Mouse (Mus musculus): ENCODE results near the gene Gm45234. TPM values are rescaled to one million over a fixed set of nuclear protein-coding genes. Genes with fewer than 3 reads are reported as not detected.

The Gm45234 gene
- polyA plus RNA-seq, 1 experiment from 2014 or later, result not detected

DNA sequence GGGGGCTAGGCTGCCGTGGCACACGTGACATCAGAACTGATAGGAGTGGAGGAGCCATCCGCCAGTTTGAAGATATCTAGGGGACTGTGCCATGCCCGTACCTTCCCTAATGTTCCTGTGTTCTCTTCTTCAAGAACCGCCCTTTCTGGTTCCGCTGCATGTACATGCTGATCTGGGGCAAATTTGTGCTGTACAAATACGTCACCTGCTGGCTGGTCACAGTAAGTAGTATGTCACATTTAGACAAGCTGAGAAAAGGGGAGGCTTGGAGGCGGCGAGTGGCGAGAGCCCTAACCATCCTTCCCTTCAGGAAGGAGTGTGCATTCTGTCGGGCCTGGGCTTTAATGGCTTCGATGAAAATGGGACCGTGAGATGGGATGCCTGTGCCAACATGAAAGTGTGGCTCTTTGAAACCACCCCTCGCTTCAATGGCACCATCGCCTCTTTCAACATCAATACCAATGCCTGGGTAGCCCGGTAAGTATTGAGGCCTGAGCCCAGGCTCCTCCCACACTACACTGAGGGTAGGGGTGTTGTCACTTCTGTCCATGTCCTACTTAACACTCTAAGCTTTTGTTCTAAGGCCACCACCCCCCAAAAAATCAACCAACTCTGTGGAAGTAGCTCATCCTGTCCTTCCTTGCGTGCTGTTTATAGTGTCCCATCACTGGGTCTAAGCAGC, 53.6 kb downstream of the Gm45234 start:
- DNase-seq (ENCODE audit: low spot score), result no peak
- 92% methylated on average over 17 of the region's 17 CpGs for WGBS
- H3K4me3 ChIP-seq (ENCODE audit: low read depth, low read length), result no peak overlapping the region
- no peaks in the 10 kb centered on the region for H3K27me3 ChIP-seq (replicated peaks; ENCODE audit: control insufficient read depth, insufficient read depth, low read length)
- no peak overlapping the region for H3K27ac ChIP-seq (replicated peaks; ENCODE audit: low read depth, low read length)
- H3K36me3 ChIP-seq (ENCODE audit: control insufficient read depth, insufficient read depth, low read length), result peaks cover 78% of the 10 kb centered on the region
- no peak overlapping the region for H3K9ac ChIP-seq (ENCODE audit: low read depth, low read length)
- no peak overlapping the region for H3K4me2 ChIP-seq (ENCODE audit: low read depth, low read length)
- ATAC-seq (ENCODE audit: low read depth), result no peak
- no peaks in the 10 kb centered on the region for H3K9me3 ChIP-seq (ENCODE audit: control insufficient read depth, low read length)
- no peaks in the 10 kb centered on the region for H3K4me1 ChIP-seq (ENCODE audit: control insufficient read depth, insufficient read depth, low read length)

DNA sequence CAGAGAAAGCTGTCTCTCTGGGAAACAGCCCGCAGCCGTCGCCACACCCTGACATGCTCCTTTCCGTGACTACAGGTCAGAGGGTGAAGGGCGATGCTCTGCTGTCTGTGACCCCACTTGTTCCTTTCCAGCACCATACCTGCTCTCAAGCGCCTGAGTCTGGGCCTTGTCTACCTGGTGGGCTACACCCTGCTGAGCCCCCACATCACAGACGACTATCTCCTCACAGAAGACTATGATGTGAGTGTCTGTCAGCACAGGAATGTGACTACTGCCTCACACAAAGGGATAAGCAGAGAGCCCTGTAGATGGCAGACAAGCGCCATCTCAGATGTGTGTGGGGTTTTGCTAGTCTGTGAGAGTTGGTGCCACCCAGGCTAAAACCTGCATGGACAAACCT, 54.5 kb downstream of the Gm45234 start:
- DNase-seq (ENCODE audit: low spot score), result no peak
- no peak overlapping the region for H3K27ac ChIP-seq (replicated peaks; ENCODE audit: low read depth, low read length)
- no peak for ATAC-seq (ENCODE audit: low read depth)
- H3K9ac ChIP-seq (ENCODE audit: low read depth, low read length), result no peak overlapping the region
- no peaks in the 10 kb centered on the region for H3K27me3 ChIP-seq (replicated peaks; ENCODE audit: control insufficient read depth, insufficient read depth, low read length)
- 70% methylated on average over 8 of the region's 8 CpGs for WGBS
- H3K4me1 ChIP-seq (ENCODE audit: control insufficient read depth, insufficient read depth, low read length), result no peaks in the 10 kb centered on the region
- H3K4me3 ChIP-seq (ENCODE audit: low read depth, low read length), result no peak overlapping the region
- no peak overlapping the region for H3K4me2 ChIP-seq (ENCODE audit: low read depth, low read length)
- H3K9me3 ChIP-seq (ENCODE audit: control insufficient read depth, low read length), result no peaks in the 10 kb centered on the region
- H3K36me3 ChIP-seq (ENCODE audit: control insufficient read depth, insufficient read depth, low read length), result peaks cover 74% of the 10 kb centered on the region

DNA sequence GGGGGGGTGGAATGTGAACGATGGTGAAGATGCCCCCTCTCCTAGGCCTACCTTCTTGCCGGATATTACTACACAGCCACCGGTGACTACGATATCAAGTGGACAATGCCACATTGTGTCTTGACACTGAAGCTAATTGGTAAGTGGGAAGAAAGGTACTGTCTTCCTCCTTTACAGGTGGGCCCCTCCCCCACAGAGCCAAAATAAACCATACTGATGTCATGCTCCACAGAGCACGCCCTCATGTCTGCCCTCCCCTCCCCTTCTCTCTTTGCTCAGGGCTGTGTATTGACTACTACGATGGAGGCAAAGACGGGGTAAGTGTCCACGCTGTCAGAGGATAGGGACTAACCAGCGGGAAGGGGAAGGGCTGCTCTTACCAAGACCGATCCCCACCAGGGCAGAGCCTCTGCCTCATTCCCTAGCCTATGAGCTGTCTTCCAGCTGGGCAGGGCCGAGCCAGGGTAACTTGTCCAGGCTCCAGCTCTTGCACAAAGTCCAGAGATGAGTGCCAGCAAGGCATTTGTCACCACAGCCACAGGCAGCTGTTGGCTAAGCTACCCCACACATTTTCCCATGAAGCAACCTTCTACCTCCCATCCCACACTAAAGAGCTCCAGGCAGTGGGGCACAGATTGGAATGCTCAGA, 55.7 kb downstream of the Gm45234 start:
- ATAC-seq (ENCODE audit: low read depth) (peak; percentile 53), DNase-seq (ENCODE audit: low spot score) (peak; percentile 61)
- H3K36me3 ChIP-seq (ENCODE audit: control insufficient read depth, insufficient read depth, low read length), result peaks cover 64% of the 10 kb centered on the region
- no peak overlapping the region for H3K4me3 ChIP-seq (ENCODE audit: low read depth, low read length)
- no peak overlapping the region for H3K4me2 ChIP-seq (ENCODE audit: low read depth, low read length)
- H3K9me3 ChIP-seq (ENCODE audit: control insufficient read depth, low read length), result no peaks in the 10 kb centered on the region
- H3K4me1 ChIP-seq (ENCODE audit: control insufficient read depth, insufficient read depth, low read length), result no peaks in the 10 kb centered on the region
- H3K27me3 ChIP-seq (replicated peaks; ENCODE audit: control insufficient read depth, insufficient read depth, low read length), result no peaks in the 10 kb centered on the region
- H3K9ac ChIP-seq (ENCODE audit: low read depth, low read length), result no peak overlapping the region
- 71% methylated on average over 11 of the region's 11 CpGs for WGBS
- no peak overlapping the region for H3K27ac ChIP-seq (replicated peaks; ENCODE audit: low read depth, low read length)

DNA sequence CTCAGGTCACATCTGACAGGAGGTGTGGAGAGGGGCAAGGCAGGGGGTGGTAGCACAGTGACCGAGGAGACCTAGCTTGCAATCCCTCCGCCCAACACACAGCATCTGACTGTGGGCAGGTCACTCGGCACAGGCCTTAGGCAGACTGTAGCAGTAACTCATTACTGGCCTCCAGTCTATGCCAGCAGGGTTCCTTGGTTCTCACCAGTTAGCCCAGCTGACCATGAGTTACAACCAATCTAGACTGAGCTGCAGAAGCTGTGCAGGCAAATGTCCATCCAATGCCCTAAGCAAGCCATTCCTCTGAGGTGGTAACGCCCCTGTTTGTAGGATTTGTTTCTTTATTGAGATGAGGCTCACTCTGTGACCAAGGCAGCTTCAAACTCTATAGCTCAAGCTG, 56.5 kb downstream of the Gm45234 start:
- Histone ChIP-seq H3K27me3 (replicated peaks; ENCODE audit: control insufficient read depth, insufficient read depth, low read length) (no peaks in the 10 kb centered on the region), H3K4me3 (ENCODE audit: low read depth, low read length) (no peak overlapping the region), H3K4me1 (ENCODE audit: control insufficient read depth, insufficient read depth, low read length) (peaks cover 2% of the 10 kb centered on the region; the same call in 1 of the 2 replicates), H3K27ac (replicated peaks; ENCODE audit: low read depth, low read length) (no peak overlapping the region), H3K9me3 (ENCODE audit: control insufficient read depth, low read length) (no peaks in the 10 kb centered on the region), H3K4me2 (ENCODE audit: low read depth, low read length) (no peak overlapping the region), H3K36me3 (ENCODE audit: control insufficient read depth, insufficient read depth, low read length) (peaks cover 56% of the 10 kb centered on the region), H3K9ac (ENCODE audit: low read depth, low read length) (no peak overlapping the region)
- 68% methylated on average over 4 of the region's 4 CpGs for WGBS
- DNase-seq (ENCODE audit: low spot score) (no peak), ATAC-seq (ENCODE audit: low read depth) (no peak)

DNA sequence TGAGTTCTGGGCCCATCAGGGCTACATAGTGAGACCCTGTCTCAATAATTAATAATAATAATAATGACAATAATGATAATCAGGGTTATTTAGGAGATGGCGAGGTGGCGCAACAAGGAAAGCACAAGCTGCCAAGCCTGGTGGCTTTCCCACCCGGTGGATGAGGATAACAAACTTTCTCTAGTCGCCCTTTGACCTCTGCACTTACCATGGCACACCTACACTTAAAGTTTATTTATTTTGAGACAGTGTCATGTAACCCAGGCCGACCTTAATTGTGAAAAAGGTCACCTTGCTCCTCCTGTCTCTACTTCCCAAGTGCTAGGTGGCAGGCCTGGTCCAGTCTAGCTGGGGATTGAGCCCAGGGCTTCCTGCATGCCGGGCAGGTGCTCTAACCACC, 57.1 kb downstream of the Gm45234 start:
- H3K9me3 ChIP-seq (ENCODE audit: control insufficient read depth, low read length), result no peaks in the 10 kb centered on the region
- no peak overlapping the region for H3K9ac ChIP-seq (ENCODE audit: low read depth, low read length)
- no peak overlapping the region for H3K4me2 ChIP-seq (ENCODE audit: low read depth, low read length)
- 79% methylated on average over 6 of the region's 6 CpGs for WGBS
- DNase-seq (ENCODE audit: low spot score), result no peak
- no peak overlapping the region for H3K4me3 ChIP-seq (ENCODE audit: low read depth, low read length)
- no peaks in the 10 kb centered on the region for H3K27me3 ChIP-seq (replicated peaks; ENCODE audit: control insufficient read depth, insufficient read depth, low read length)
- H3K4me1 ChIP-seq (ENCODE audit: control insufficient read depth, insufficient read depth, low read length), result peaks cover 6% of the 10 kb centered on the region; the same call in 1 of the 2 replicates
- H3K36me3 ChIP-seq (ENCODE audit: control insufficient read depth, insufficient read depth, low read length), result peaks cover 50% of the 10 kb centered on the region
- ATAC-seq (ENCODE audit: low read depth), result no peak
- no peak overlapping the region for H3K27ac ChIP-seq (replicated peaks; ENCODE audit: low read depth, low read length)

DNA sequence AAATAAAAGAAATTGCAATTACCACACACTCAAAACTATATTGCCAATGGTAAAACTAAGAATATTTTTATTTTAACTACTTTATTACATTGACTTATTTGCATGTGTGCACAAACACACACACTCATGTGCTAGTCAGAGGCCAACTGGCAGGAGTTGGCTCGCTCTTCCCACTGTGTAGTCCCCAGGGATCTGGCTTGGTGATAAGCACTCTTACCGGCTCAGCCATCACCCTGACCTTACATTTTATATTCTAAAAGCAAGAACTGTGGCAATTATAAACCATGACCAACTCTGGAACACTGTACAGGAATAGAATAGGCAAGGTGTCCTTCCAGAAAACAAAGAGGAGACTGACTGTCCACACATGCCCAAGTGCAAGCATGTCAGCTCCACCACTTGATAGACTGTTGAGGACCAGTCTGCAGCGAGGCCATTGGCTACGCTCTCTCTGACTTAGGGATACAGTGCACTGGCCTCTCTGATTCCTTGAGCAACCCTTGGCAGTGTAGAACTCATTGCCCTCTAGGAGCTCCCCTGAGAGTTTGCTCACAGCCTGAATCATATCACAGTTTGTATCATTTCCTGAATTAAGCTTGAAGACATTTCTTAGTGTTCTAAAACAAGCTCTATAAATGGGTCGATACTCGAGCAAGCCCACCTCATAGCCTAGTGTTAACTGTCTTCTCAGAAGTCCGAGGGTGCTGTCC, 59.2 kb downstream of the Gm45234 start:
- no peak overlapping the region for H3K9ac ChIP-seq (ENCODE audit: low read depth, low read length)
- 88% methylated on average over 7 of the region's 7 CpGs for WGBS
- H3K27ac ChIP-seq (replicated peaks; ENCODE audit: low read depth, low read length), result no peak overlapping the region
- peaks cover 29% of the 10 kb centered on the region; the same call in 1 of the 2 replicates for H3K36me3 ChIP-seq (ENCODE audit: control insufficient read depth, insufficient read depth, low read length)
- DNase-seq (ENCODE audit: low spot score) (no peak), ATAC-seq (ENCODE audit: low read depth) (no peak)
- no peak overlapping the region for H3K4me3 ChIP-seq (ENCODE audit: low read depth, low read length)
- peaks cover 6% of the 10 kb centered on the region; the same call in 1 of the 2 replicates for H3K4me1 ChIP-seq (ENCODE audit: control insufficient read depth, insufficient read depth, low read length)
- H3K27me3 ChIP-seq (replicated peaks; ENCODE audit: control insufficient read depth, insufficient read depth, low read length), result no peaks in the 10 kb centered on the region
- no peaks in the 10 kb centered on the region for H3K9me3 ChIP-seq (ENCODE audit: control insufficient read depth, low read length)
- H3K4me2 ChIP-seq (ENCODE audit: low read depth, low read length), result no peak overlapping the region

DNA sequence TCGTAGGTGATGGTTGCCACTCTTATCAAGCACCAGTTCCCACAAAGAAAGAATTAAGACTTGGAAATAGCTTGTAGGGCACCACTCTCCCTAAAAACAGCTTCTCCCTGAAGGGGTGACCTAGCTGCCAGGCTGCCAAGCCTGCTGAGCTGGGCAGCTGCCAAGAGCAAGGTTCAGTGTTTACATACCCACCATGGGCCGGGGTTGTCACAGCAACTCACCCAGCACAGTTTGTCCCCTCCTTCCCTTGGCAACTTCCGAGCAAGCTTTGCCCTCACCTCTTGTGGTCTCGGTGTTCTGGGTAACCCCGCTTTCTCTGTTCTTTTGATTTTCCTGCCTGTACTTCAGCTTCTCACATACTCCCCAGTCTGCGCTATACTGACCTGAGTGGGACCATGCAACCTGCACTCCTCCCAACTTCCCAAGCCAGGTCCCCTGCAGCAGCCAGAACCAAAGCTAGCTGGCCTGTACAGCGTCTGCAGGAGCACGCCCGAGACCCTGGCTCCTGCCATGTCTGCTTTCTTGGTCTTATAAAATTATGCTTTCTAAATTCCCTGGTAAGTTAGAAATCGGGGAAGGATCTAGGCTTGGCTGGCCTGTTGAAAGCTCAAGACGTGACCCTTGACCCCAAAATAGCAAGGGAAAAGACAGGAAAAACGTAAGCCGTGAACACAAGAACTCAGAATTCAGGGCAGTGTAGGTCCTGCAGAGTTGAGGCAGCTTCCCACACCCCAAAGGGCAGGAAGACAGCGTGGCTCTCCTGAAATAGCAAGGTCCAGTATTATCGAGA, 61.5 kb downstream of the Gm45234 start:
- peak; percentile 68 for DNase-seq (ENCODE audit: low spot score)
- WGBS, result 62% methylated on average over 15 of the region's 15 CpGs
- no peak overlapping the region for H3K4me2 ChIP-seq (ENCODE audit: low read depth, low read length)
- H3K27ac ChIP-seq (replicated peaks; ENCODE audit: low read depth, low read length), result no peak overlapping the region
- H3K9ac ChIP-seq (ENCODE audit: low read depth, low read length), result no peak overlapping the region
- no peak overlapping the region for H3K4me3 ChIP-seq (ENCODE audit: low read depth, low read length)
- peaks cover 6% of the 10 kb centered on the region; the same call in 1 of the 2 replicates for H3K36me3 ChIP-seq (ENCODE audit: control insufficient read depth, insufficient read depth, low read length)
- no peaks in the 10 kb centered on the region for H3K9me3 ChIP-seq (ENCODE audit: control insufficient read depth, low read length)
- H3K4me1 ChIP-seq (ENCODE audit: control insufficient read depth, insufficient read depth, low read length), result peaks cover 6% of the 10 kb centered on the region; the same call in 1 of the 2 replicates
- no peaks in the 10 kb centered on the region for H3K27me3 ChIP-seq (replicated peaks; ENCODE audit: control insufficient read depth, insufficient read depth, low read length)
- ATAC-seq (ENCODE audit: low read depth), result peak; percentile 55; the same call in 1 of the 2 replicates

Data from embryonic facial prominence, embryonic 14.5 days (tissue).